Mouse (Mus musculus) spleen, adult 2 months (tissue): Measurements from ENCODE around the gene Asic2.

Experiments
- CTCF ChIP-seq: fragments of 200-500 bp; IDR thresholded peaks from 2 replicates; pipeline ENCODE4 v1.5.1; 2011; ENCODE audit warnings: mild to moderate bottlenecking, inconsistent platforms; ENCODE audit not compliant: insufficient read depth, insufficient read length, insufficient replicate concordance; ENCODE audit errors: extremely low read depth
- POLR2A ChIP-seq: fragments of 200-500 bp; IDR thresholded peaks from 2 replicates; pipeline ENCODE4 v1.6.1; 2011; ENCODE audit warnings: low read depth, low read length, inconsistent platforms

- TF ChIP-seq CTCF: no peak
- TF ChIP-seq POLR2A: no peak
These were observed 1002.2 kb downstream of the Asic2 start for GRCm38 (mm10) chr11:80966040-80966439.
